ENCODE assay signal across 9 mouse cellular contexts in the genomic region with DNA sequence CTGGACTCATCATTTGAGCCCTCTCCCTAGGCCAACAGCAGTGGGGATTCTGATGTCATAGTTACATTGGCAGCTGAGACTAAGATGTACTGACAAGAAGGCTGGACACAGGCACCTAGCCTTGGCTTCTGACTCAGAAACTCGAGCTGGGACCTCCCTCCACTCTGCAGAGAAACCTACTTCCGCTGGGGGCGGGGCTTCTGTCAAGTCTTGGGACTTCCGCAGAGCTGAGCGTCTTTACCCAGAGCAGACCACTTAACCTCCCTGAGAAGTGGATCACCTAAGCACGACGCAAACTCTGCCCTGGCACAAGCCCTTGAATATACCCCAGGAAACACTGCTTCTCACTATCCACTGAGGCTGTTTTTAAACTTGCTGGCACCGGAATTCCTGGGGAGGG. TPM values are rescaled to one million over a fixed set of nuclear protein-coding genes. Genes with fewer than 3 reads are reported as not detected.
DNase-seq lines count a peak whose midpoint lies in the region; ATAC-seq and TF ChIP-seq lines count a peak whose summit lies in the region.
"Had no signal": no experiment of that assay in that cellular context is flagged by ENCODE, and none has a peak within 500 bp of the region (broad histone marks: within the 10 kb centered on the region; RNA-seq: fewer than 3 reads in every experiment).

No protein-coding gene starts in this region.

- peak; percentile 82 for ATAC-seq in megakaryocyte, adult 5-6 weeks (ENCODE audit: poor library complexity, severe bottlenecking)
- ATAC-seq in forebrain, embryonic 11.5 days (replicated peaks; ENCODE audit: low FRiP score) = no peak

- H3K9me3 ChIP-seq in ES-E14 (ENCODE audit: control insufficient read depth, insufficient read depth, low read depth, low read length) = no peaks in the 10 kb centered on the region
- H3K9me3 ChIP-seq in forebrain, embryonic 11.5 days (ENCODE audit: control insufficient read depth, low read length) = no peaks in the 10 kb centered on the region
- H3K9me3 ChIP-seq: midbrain, embryonic 12.5 days had no signal

- H3K27ac ChIP-seq in ES-E14 (ENCODE audit: insufficient read depth, low read depth, low read length, poor library complexity, severe bottlenecking) = peak overlapping the region; percentile 28; the same call in 1 of the 2 replicates
- no peak overlapping the region for H3K27ac ChIP-seq in forebrain, embryonic 11.5 days (ENCODE audit: low read depth, low read length)
- H3K27ac ChIP-seq: midbrain, embryonic 12.5 days had no signal

- no peaks in the 10 kb centered on the region for H3K36me3 ChIP-seq in ES-E14 (ENCODE audit: control insufficient read depth, insufficient read depth, low read length, poor library complexity, severe bottlenecking)
- H3K36me3 ChIP-seq in forebrain, embryonic 11.5 days (ENCODE audit: control insufficient read depth, insufficient read depth, low read length) = no peaks in the 10 kb centered on the region
- H3K36me3 ChIP-seq: midbrain, embryonic 12.5 days had no signal

- H3K9ac ChIP-seq in ES-E14 (ENCODE audit: insufficient read depth, low read depth, low read length, poor library complexity, severe bottlenecking) = no peak overlapping the region; the same call in 1 of the 2 replicates
- H3K9ac ChIP-seq in forebrain, embryonic 11.5 days (ENCODE audit: low read length) = no peak overlapping the region
- H3K9ac ChIP-seq: midbrain, embryonic 12.5 days had no signal

- H3K4me2 ChIP-seq in forebrain, embryonic 11.5 days (ENCODE audit: low read depth, low read length, severe bottlenecking) = no peak overlapping the region
- H3K4me2 ChIP-seq: midbrain, embryonic 12.5 days had no signal

- peak overlapping the region in 1 of 2 experiments; percentile 25; a peak in 1 of 4 replicates for H3K4me3 ChIP-seq in ES-E14 (ENCODE audit: insufficient read depth in 1 of 2, low read depth in 1 of 2, low read length in 2 of 2, poor library complexity in 1 of 2, severe bottlenecking in 1 of 2)
- H3K4me3 ChIP-seq in forebrain, embryonic 11.5 days (ENCODE audit: low read depth, low read length) = no peak overlapping the region
- H3K4me3 ChIP-seq: midbrain, embryonic 12.5 days had no signal

- whole genome bisulfite sequencing in forebrain, embryonic 11.5 days = 30% methylated on average over 8 of the region's 8 CpGs

- in situ Hi-C loops in ES-E14 (cut with MboI; ENCODE audit: low sequenced_read_pairs in 2 of 2, unreplicated experiment in 2 of 2) = no loop called here

- intact Hi-C loops in gastrocnemius, postnatal 14 days (cut with DNase I; ENCODE audit: low total_unique reads) = no loop called here
- intact Hi-C loops in left cerebral cortex, postnatal 36 days (cut with DNase I) = loop anchor here (2.0 kb wide), 1 partner anchor 26 kb away; no protein-coding TSS in a partner anchor

- H3K4me1 ChIP-seq in ES-E14 (ENCODE audit: control insufficient read depth in 2 of 2, insufficient read depth in 2 of 2, low read length in 2 of 2, poor library complexity in 1 of 2) = peaks cover 10 to 45% of the 10 kb centered on the region in 2 experiments
- H3K4me1 ChIP-seq in forebrain, embryonic 11.5 days (replicated peaks; ENCODE audit: control insufficient read depth, insufficient read depth, low read length) = no peaks in the 10 kb centered on the region
- H3K4me1 ChIP-seq: midbrain, embryonic 12.5 days had no signal

- DNase-seq in A20 (ENCODE audit: low read depth, low spot score) = peak; percentile 46
- DNase-seq in ES-E14 (ENCODE audit: low read depth, low spot score) = peak; percentile 50
- peak; percentile 58 for DNase-seq in gastrocnemius, postnatal 14 days
- peak; percentile 70 for DNase-seq in kidney, postnatal 10 days
- DNase-seq in thymus, postnatal 25 days = peak; percentile 92
- DNase-seq in left cerebral cortex, postnatal 36 days (ENCODE audit: low spot score in 2 of 2) = no peak
- DNase-seq in forebrain, embryonic 11.5 days (ENCODE audit: low spot score) = no peak

- no peaks in the 10 kb centered on the region for H3K27me3 ChIP-seq in forebrain, embryonic 11.5 days (ENCODE audit: control insufficient read depth, insufficient read depth, low read length)

TF ChIP-seq in ES-E14, 5 proteins besides CTCF, POLR2A, EP300 and RAD21:
- TF ChIP-seq MAFK (IDR thresholded peaks at IDR 0.05; ENCODE audit: insufficient read depth, low read depth, low read length) (no peak), ZC3H11A (IDR thresholded peaks at IDR 0.05; ENCODE audit: borderline replicate concordance, low read depth, low read length) (no peak), ZNF384 (IDR thresholded peaks at IDR 0.05; ENCODE audit: low read depth, low read length) (no peak), CHD2 (IDR thresholded peaks at IDR 0.05; ENCODE audit: low read depth, low read length) (no peak), HCFC1 (IDR thresholded peaks at IDR 0.05; ENCODE audit: borderline replicate concordance, insufficient read depth, low read length) (no peak)
TF ChIP-seq in ES-E14: peak in this region for 0.

RNA-seq across cellular contexts. Expression of a gene that starts 16.8 kb away (rescaled TPM):
- 1.2 and 1.3 TPM in 2 replicates for total RNA-seq in ES-E14 (2012; rRNA removed)
- 1 to 10 TPM; 1.0 to 1.7 TPM for total RNA-seq in gastrocnemius, postnatal 14 days (2021)
- total RNA-seq in megakaryocyte, adult 5-6 weeks (2015) = 1.5 and 3.1 TPM in 2 replicates
- 2.5 and 3.2 TPM in 2 replicates for total RNA-seq in megakaryocyte, adult 5-6 weeks (2017)
- 1 to 10 TPM; 1.2 to 1.4 TPM for total RNA-seq in left cerebral cortex, postnatal 36 days (2021)
- 0.33 and 0.37 TPM in 2 replicates for polyA plus RNA-seq in forebrain, embryonic 11.5 days (2014; fragmentation: Nextera tagmentation; extraction: Ambion mirVana)

RNA-seq across cellular contexts. Expression of a gene that starts 30.9 kb away (rescaled TPM):
- total RNA-seq in ES-E14 (2012; rRNA removed) = 3.7 and 6.8 TPM in 2 replicates
- 1 to 10 TPM; 1.7 to 2.1 TPM for total RNA-seq in gastrocnemius, postnatal 14 days (2021)
- 7.2 and 9.8 TPM in 2 replicates for total RNA-seq in megakaryocyte, adult 5-6 weeks (2015)
- total RNA-seq in megakaryocyte, adult 5-6 weeks (2017) = 6.4 and 14.0 TPM in 2 replicates
- 1 to 10 TPM in 1 of 2 experiments, under 1 TPM in 1; 0.29 to 1.4 TPM for total RNA-seq in left cerebral cortex, postnatal 36 days (2021)
- polyA plus RNA-seq in forebrain, embryonic 11.5 days (2014; fragmentation: Nextera tagmentation; extraction: Ambion mirVana) = 4.4 and 6.5 TPM in 2 replicates

Comparison
In these comparisons a context has a peak if more than half of its experiments do, and no peak if none do; other contexts are left out.
1. DNase-seq: peak in A20 (single experiment), ES-E14 (single experiment), gastrocnemius, postnatal 14 days (single experiment), kidney, postnatal 10 days (single experiment) and thymus, postnatal 25 days (single experiment); none in left cerebral cortex, postnatal 36 days (0 of 2) and forebrain, embryonic 11.5 days (single experiment).